In genomic region chr12:86891454-86891785, GRCm38 (mm10) we compare ENCODE assay signal across 7 mouse cellular contexts. TPM values are rescaled to one million over a fixed set of nuclear protein-coding genes. Genes with fewer than 3 reads are reported as not detected.
DNase-seq lines count a peak whose midpoint lies in the region; ATAC-seq and TF ChIP-seq lines count a peak whose summit lies in the region.

No protein-coding gene starts in this region.

- WGBS in spleen, adult 2 months = 9% methylated on average over 11 of the region's 11 CpGs
- WGBS in limb, embryonic 12.5 days = 3% methylated on average over 11 of the region's 11 CpGs
- 21% methylated on average over 11 of the region's 11 CpGs for WGBS in stomach, embryonic 15.5 days

- peak overlapping the region; percentile 97 for H3K27ac ChIP-seq in spleen, adult 2 months (ENCODE audit: insufficient read depth, low read length)
- peak overlapping the region; percentile 88 for H3K27ac ChIP-seq in embryonic fibroblast, embryonic 13.5 days (ENCODE audit: insufficient read depth, low read length)
- peak overlapping the region; percentile 99 for H3K27ac ChIP-seq in limb, embryonic 12.5 days
- peak overlapping the region; percentile 96 for H3K27ac ChIP-seq in stomach, embryonic 15.5 days

- no peaks in the 10 kb centered on the region for H3K27me3 ChIP-seq in spleen, adult 2 months (ENCODE audit: control insufficient read depth, insufficient read depth, low read length)
- H3K27me3 ChIP-seq in limb, embryonic 12.5 days = no peaks in the 10 kb centered on the region
- no peaks in the 10 kb centered on the region for H3K27me3 ChIP-seq in stomach, embryonic 15.5 days (replicated peaks)

- peaks cover 39% of the 10 kb centered on the region for H3K4me1 ChIP-seq in spleen, adult 2 months (ENCODE audit: control insufficient read depth, insufficient read depth, insufficient read length)
- peaks cover 5% of the 10 kb centered on the region for H3K4me1 ChIP-seq in embryonic fibroblast, embryonic 13.5 days (ENCODE audit: control insufficient read depth, insufficient read depth, low read length)
- peaks cover 92% of the 10 kb centered on the region for H3K4me1 ChIP-seq in limb, embryonic 12.5 days (replicated peaks)
- H3K4me1 ChIP-seq in stomach, embryonic 15.5 days = peaks cover 77% of the 10 kb centered on the region

- H3K9ac ChIP-seq in limb, embryonic 12.5 days (replicated peaks) = peak overlapping the region; percentile 53
- H3K9ac ChIP-seq in stomach, embryonic 15.5 days = 0 out of 2 replicates have a peak overlapping the region, but pooled peaks have one; percentile 12

- intact Hi-C loops in left cerebral cortex, postnatal 36 days (cut with DNase I) = no loop called here

- TF ChIP-seq POLR2A in spleen, adult 2 months (IDR thresholded peaks at IDR 0.05; ENCODE audit: low read depth, low read length) = no peak
- no peak for TF ChIP-seq POLR2A in embryonic fibroblast, embryonic 13.5 days (IDR thresholded peaks at IDR 0.05; ENCODE audit: low read depth, low read length)

- no peaks in the 10 kb centered on the region for H3K36me3 ChIP-seq in spleen, adult 2 months (ENCODE audit: control insufficient read depth, insufficient read depth, low read length)
- no peaks in the 10 kb centered on the region for H3K36me3 ChIP-seq in limb, embryonic 12.5 days
- H3K36me3 ChIP-seq in stomach, embryonic 15.5 days = no peaks in the 10 kb centered on the region

- H3K9me3 ChIP-seq in limb, embryonic 12.5 days = no peaks in the 10 kb centered on the region
- no peaks in the 10 kb centered on the region for H3K9me3 ChIP-seq in stomach, embryonic 15.5 days

- no peak for ATAC-seq in limb, embryonic 12.5 days (ENCODE audit: insufficient number of reproducible peaks, insufficient read depth, low FRiP score, low TSS enrichment, low read depth)
- no peak for ATAC-seq in stomach, embryonic 15.5 days (ENCODE audit: insufficient read depth, low FRiP score, low read depth)

- peak overlapping the region; percentile 65 for H3K4me2 ChIP-seq in limb, embryonic 12.5 days
- H3K4me2 ChIP-seq in stomach, embryonic 15.5 days = peak overlapping the region; percentile 75

- H3K4me3 ChIP-seq in spleen, adult 2 months (ENCODE audit: extremely low read depth, insufficient read depth, insufficient read length) = peak overlapping the region; percentile 70; the same call in 1 of the 2 replicates
- peak overlapping the region; percentile 42 for H3K4me3 ChIP-seq in embryonic fibroblast, embryonic 13.5 days (ENCODE audit: insufficient read depth, low read length)
- H3K4me3 ChIP-seq in limb, embryonic 12.5 days (replicated peaks) = peak overlapping the region; percentile 39
- peak overlapping the region; percentile 41 for H3K4me3 ChIP-seq in stomach, embryonic 15.5 days (replicated peaks)

- TF ChIP-seq CTCF in spleen, adult 2 months (IDR thresholded peaks at IDR 0.05; ENCODE audit: extremely low read depth, insufficient read depth, insufficient read length, insufficient replicate concordance) = no peak
- no peak for TF ChIP-seq CTCF in embryonic fibroblast, embryonic 13.5 days (IDR thresholded peaks at IDR 0.05; ENCODE audit: borderline replicate concordance, insufficient read depth, low read length)

- DNase-seq in spleen, adult 2 months (ENCODE audit: low read depth in 1 of 2, low spot score in 2 of 2) = no peak
- no peak for DNase-seq in spleen, postnatal 4 days (ENCODE audit: low spot score in 2 of 2)
- DNase-seq in frontal cortex, postnatal 14 days (ENCODE audit: low spot score in 2 of 2) = no peak
- no peak for DNase-seq in left cerebral cortex, postnatal 36 days (ENCODE audit: low spot score in 2 of 2)

RNA-seq across cellular contexts. Expression of gene Irf2bpl, which starts 6.8 kb away (rescaled TPM):
- 33.2 and 50.3 TPM in 2 replicates for polyA plus RNA-seq in spleen, adult 2 months (2012; rRNA removed)
- polyA plus RNA-seq in embryonic fibroblast, embryonic 13.5 days (2011; ENCODE audit: insufficient read length, low read depth, missing spikeins) = 36.4 and 39.1 TPM in 2 replicates
- polyA plus RNA-seq in limb, embryonic 12.5 days (2016; fragmentation: Nextera tagmentation; extraction: Ambion mirVana) = 55.7 and 57.2 TPM in 2 replicates
- polyA plus RNA-seq in stomach, embryonic 15.5 days (2015; fragmentation: Nextera tagmentation; extraction: Ambion mirVana) = 28.4 and 29.3 TPM in 2 replicates
- 10 to 100 TPM; 70.7 to 73.6 TPM for total RNA-seq in left cerebral cortex, postnatal 36 days (2021)

RNA-seq across cellular contexts. Expression of gene Cipc, which starts 55.4 kb away (rescaled TPM):
- 24.2 and 31.1 TPM in 2 replicates for polyA plus RNA-seq in spleen, adult 2 months (2012; rRNA removed)
- polyA plus RNA-seq in embryonic fibroblast, embryonic 13.5 days (2011; ENCODE audit: insufficient read length, low read depth, missing spikeins) = 25.1 and 30.6 TPM in 2 replicates
- polyA plus RNA-seq in limb, embryonic 12.5 days (2016; fragmentation: Nextera tagmentation; extraction: Ambion mirVana) = 30.8 and 33.1 TPM in 2 replicates
- polyA plus RNA-seq in stomach, embryonic 15.5 days (2015; fragmentation: Nextera tagmentation; extraction: Ambion mirVana) = 15.4 and 15.7 TPM in 2 replicates
- 10 to 100 TPM; 82.2 to 93.0 TPM for total RNA-seq in left cerebral cortex, postnatal 36 days (2021)
